Mouse (Mus musculus): ENCODE measurements around the gene Tchhl1.

- TF ChIP-seq CTCF (IDR thresholded peaks at IDR 0.05; ENCODE audit: control insufficient read depth, insufficient read depth, low read length) (no peak), POLR2A (IDR thresholded peaks at IDR 0.05; ENCODE audit: borderline replicate concordance, control insufficient read depth, low read depth, low read length) (no peak)
Observed at GRCm38 (mm10) chr3:93511036-93511435, 42.5 kb downstream of the Tchhl1 start.
